Mouse (Mus musculus) embryonic fibroblast, embryonic 13.5 days (primary cell): ENCODE data around the gene Isy1.

Experiments
- CTCF ChIP-seq: IDR thresholded peaks from 2 replicates; pipeline ENCODE4 v1.5.1; 2011; ENCODE audit warnings: mild to moderate bottlenecking, control low read depth, low read length, moderate library complexity, borderline replicate concordance; ENCODE audit not compliant: insufficient read depth
- POLR2A ChIP-seq: IDR thresholded peaks from 2 replicates; pipeline ENCODE4 v1.6.1; 2011; ENCODE audit warnings: low read depth, mild to moderate bottlenecking, control low read depth, low read length, moderate library complexity

DNA sequence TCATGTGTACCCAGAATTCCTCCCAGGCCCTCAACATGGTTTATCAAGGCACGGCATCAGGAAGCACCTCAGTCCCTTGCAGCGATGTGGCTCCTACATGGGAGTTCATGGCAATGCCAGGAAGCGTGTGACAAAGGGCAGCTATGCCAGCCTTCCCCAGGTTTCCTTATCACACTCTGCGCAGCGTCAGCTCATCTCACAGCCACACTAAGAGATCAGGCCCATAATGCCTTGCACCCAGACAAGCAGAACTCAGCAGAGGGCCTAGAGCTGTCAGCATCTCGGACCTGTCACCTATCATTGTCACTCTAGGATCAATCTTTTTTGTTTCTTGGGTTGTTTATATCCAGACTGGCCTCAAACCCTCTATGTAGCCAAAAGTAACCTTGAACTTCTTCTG is 39.0 kb downstream of the Isy1 start:
- TF ChIP-seq CTCF (no peak), POLR2A (no peak)
